Mouse (Mus musculus) heart, postnatal 0 days (tissue): ENCODE data around the gene Krtdap.
"Not testable (repeated sequence)": the region's sequence is repeated elsewhere in the genome, so short reads cannot be mapped to it uniquely, and the experiment has no call there.

Experiments
- CTCF ChIP-seq: IDR thresholded peaks from 2 replicates; pipeline ENCODE4 v1.5.1; 2016; ENCODE audit warnings: antibody characterized with exemption, control low read depth, low read depth
- EP300 ChIP-seq: IDR thresholded peaks from 2 replicates; pipeline ENCODE4 v1.6.1; 2016; ENCODE audit warnings: antibody characterized with exemption, low read depth

- not testable (repeated sequence) for TF ChIP-seq EP300, CTCF
Measured at GRCm38 (mm10) chr7:30743617-30744016, 44.1 kb upstream of the Krtdap start, which contains the start of gene Gapdhs.
